Mouse (Mus musculus) bone marrow, adult 2 months (tissue): ENCODE data around the gene Coro7.

Experiments used
- CTCF ChIP-seq: fragments of 200-500 bp; IDR thresholded peaks from 2 replicates; pipeline ENCODE4 v1.5.1; 2011; ENCODE audit warnings: low read length, control low read depth; ENCODE audit not compliant: control insufficient read depth, insufficient read depth
- POLR2A ChIP-seq: fragments of 200-500 bp; IDR thresholded peaks from 2 replicates; pipeline ENCODE4 v1.6.1; 2011; ENCODE audit warnings: low read depth, mild to moderate bottlenecking, control low read depth, low read length, borderline replicate concordance; ENCODE audit not compliant: control insufficient read depth

- 0 out of 2 replicates have a peak, but pooled peaks have one; percentile 5 for TF ChIP-seq CTCF
- no peak for TF ChIP-seq POLR2A
Measured at GRCm38 (mm10) chr16:4592909-4593875, 86.4 kb downstream of the Coro7 start.
